Mouse (Mus musculus) stomach, embryonic 16.5 days (tissue): ENCODE measurements around the gene Gm20219. TPM values are rescaled to one million over a fixed set of nuclear protein-coding genes. Genes with fewer than 3 reads are reported as not detected.
A peak's percentile ranks its signal among the peaks of the same experiment; 100 is the strongest.

Experiments
- ATAC-seq: fragments of 200-750 bp; cut with Nextera tagmentation; 2 replicates; pipeline ENCODE4 v1.8.0; 2017; ENCODE audit warnings: moderate number of reproducible peaks, moderate TSS enrichment; ENCODE audit not compliant: insufficient read depth, low FRiP score
- H3K27ac ChIP-seq: fragments of 300-500 bp; sonication (generic); 2 replicates; pipeline ENCODE4 v1.5.1; 2014; ENCODE audit warnings: low read length
- H3K27me3 ChIP-seq: fragments of 300-500 bp; sonication (generic); 2 replicates; pipeline ENCODE4 v1.6.1; 2014; ENCODE audit warnings: low read length, control low read depth, mixed read lengths; ENCODE audit not compliant: control insufficient read depth, insufficient read depth
- H3K36me3 ChIP-seq: fragments of 300-500 bp; sonication (generic); 2 replicates; pipeline ENCODE4 v1.6.1; 2014; ENCODE audit warnings: low read length; ENCODE audit not compliant: control insufficient read depth, insufficient read depth
- H3K4me1 ChIP-seq: fragments of 300-500 bp; sonication (generic); 2 replicates; pipeline ENCODE4 v1.6.1; 2014; ENCODE audit warnings: low read length, control low read depth, mixed read lengths; ENCODE audit not compliant: control insufficient read depth, insufficient read depth
- H3K4me2 ChIP-seq: fragments of 300-500 bp; sonication (generic); 2 replicates; pipeline ENCODE4 v1.6.1; 2014; ENCODE audit warnings: low read depth, low read length, mixed read lengths
- H3K4me3 ChIP-seq: fragments of 300-500 bp; sonication (generic); replicated peaks from 2 replicates; pipeline ENCODE4 v1.5.1; 2014; ENCODE audit warnings: mild to moderate bottlenecking, low read length
- H3K9ac ChIP-seq: fragments of 300-500 bp; sonication (generic); 2 replicates; pipeline ENCODE4 v1.6.1; 2014; ENCODE audit warnings: low read length
- H3K9me3 ChIP-seq: fragments of 300-500 bp; sonication (generic); replicated peaks from 2 replicates; pipeline ENCODE4 v1.6.1; 2016; ENCODE audit warnings: low read length, control low read depth; ENCODE audit not compliant: control insufficient read depth
- WGBS: fragments of 180-500 bp; shearing (Covaris S2); extraction: QIAGEN DNeasy Blood & Tissue Kit; methylation state at CpG from one replicate; pipeline ENCODE4 v1.1.7; 2014; 5-methylcytosine and 5-hydroxymethylcytosine counted together
- polyA plus RNA-seq: library from polyadenylated mRNA; unstranded; fragments of >200 nt; fragmentation: Nextera tagmentation; extraction: Ambion mirVana; gene quantifications from 2 replicates; pipeline ENCODE4 v1.2.1, GENCODE M21; 2015

Gm20219 gene
- polyA plus RNA-seq, 1 experiment from 2014 or later = 17.5 TPM

DNA sequence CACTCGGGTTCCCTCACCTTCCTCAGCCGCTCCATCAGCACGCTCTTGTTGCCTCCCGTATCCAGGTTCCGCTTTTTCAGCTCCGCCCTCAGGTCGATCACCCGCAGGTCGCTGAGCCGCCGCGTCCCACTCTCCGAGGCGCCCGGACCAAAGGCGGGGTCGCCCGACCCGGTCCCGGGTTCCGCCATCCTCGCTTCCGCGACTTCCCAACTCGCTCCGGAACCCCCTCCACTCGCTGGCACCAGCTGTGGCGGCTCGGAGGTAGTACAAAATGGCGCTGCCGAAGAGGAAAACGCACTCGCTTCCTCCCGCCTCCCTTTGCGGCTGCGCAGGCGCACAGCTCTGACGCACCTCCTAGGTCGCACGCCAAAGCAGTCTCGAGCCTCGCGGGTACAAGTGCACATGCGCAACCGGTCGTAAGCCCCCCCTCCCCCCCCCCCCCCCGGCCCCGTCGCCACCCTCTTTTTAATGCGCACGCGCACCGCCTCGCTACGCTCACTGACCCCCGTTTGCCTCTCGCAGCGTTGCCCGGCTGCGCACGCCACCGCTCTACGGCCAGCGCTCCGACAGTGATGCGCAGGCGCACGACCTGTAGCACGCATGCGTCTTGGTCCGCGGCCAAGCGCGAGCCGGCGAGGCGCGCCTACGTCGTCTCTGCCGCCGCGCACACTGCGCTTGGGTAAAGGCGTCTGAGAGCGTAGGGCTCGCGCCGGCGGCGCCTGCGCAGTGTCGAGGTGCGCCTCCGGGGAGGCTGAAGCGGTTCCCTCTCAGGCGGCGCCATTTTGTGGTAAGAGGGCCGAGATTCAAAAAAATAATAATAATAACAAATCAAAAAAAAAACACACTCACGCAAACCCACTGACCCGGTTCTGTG, 30.3 kb upstream of the Gm20219 start, which contains the start of the genes Safb2 and Safb:
Gene Safb2 (minus strand): TSS at position 329 of the 874 bp plus-strand sequence.
Gene Safb (plus strand): TSS at position 569 of the 874 bp plus-strand sequence.
- peak within 1 kb of the TSS; percentile 95 for H3K4me2 ChIP-seq
- no peaks in the 10 kb centered on the region for H3K27me3 ChIP-seq
- peak within 1 kb of the TSS; percentile 94 for H3K4me3 ChIP-seq
- peak; percentile 96 for ATAC-seq
- peak within 1 kb of the TSS; percentile 93 for H3K9ac ChIP-seq
- peaks cover 43% of the 10 kb centered on the region for H3K4me1 ChIP-seq
- under 1% methylated on average over 93 of the region's 101 CpGs for WGBS
- no peaks in the 10 kb centered on the region for H3K9me3 ChIP-seq
- peak within 1 kb of the TSS; percentile 96 for H3K27ac ChIP-seq
- peaks cover 25% of the 10 kb centered on the region for H3K36me3 ChIP-seq

DNA sequence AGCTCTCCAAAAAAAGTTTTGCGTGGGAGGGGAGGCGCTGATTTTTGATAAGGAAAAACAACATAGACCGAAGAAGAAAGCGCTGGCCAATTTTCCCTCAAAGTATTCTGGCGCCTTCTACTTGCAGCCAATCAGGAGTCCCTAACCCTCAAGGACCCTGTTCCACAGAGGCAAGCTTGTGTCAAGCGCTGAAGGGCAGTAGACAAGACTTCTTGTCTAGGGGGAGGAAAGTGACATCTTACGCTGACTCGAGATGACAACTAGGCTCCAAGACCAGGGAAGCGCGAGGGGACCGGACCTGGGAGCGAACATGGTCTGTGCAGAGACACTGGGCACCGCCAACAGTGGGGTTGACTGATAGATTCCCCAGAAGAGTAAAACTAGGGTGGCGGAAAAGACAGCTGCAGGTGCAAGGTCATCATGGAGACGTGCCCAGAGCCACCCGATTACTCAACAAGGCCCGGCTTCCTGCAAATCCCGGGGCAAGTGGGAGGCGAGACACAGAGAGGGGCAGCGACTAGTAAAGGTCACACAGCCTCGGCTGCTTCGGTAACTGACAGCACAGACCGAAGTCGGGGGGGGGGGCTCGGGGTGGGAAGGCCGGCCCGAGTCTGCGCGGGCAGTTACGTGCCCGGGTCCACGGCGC, 29.5 kb upstream of the Gm20219 start:
- 2% methylated on average over 33 of the region's 33 CpGs for WGBS

DNA sequence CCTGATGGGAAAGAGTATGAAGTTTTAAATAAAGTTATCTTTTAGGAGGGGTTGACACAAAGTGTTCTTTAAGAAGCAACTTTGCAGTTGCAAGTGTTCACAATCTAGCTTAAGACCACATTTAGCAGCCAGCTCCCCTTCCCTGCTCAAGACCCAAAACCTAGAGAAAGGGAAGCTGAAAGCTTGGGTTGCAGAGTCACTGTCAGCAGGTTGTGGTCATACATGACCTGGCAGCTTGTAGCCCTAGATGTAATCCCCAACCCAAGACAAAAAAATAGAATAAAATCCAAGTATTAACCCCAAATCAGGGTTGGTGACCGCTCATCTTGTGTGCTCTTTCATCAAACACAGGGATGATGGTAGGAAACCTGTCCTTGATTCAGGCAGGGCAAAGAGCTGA, 28.9 kb upstream of the Gm20219 start:
- Histone ChIP-seq H3K4me2 (peak overlapping the region; percentile 68), H3K9ac (peak overlapping the region; percentile 89), H3K36me3 (peaks cover 29% of the 10 kb centered on the region), H3K27me3 (no peaks in the 10 kb centered on the region), H3K27ac (no peak overlapping the region), H3K4me1 (peaks cover 43% of the 10 kb centered on the region), H3K4me3 (peak overlapping the region; percentile 84), H3K9me3 (no peaks in the 10 kb centered on the region)
- no peak for ATAC-seq
- WGBS = 71% methylated on average over 1 of the region's 1 CpGs

More for the DNA sequence above, 29.5 kb upstream of the Gm20219 start:
- H3K9me3 ChIP-seq = no peaks in the 10 kb centered on the region
- H3K27ac ChIP-seq = peak overlapping the region; percentile 95
- H3K4me2 ChIP-seq = peak overlapping the region; percentile 68
- no peaks in the 10 kb centered on the region for H3K27me3 ChIP-seq
- ATAC-seq = no peak
- peaks cover 22% of the 10 kb centered on the region for H3K36me3 ChIP-seq
- H3K4me1 ChIP-seq = peaks cover 43% of the 10 kb centered on the region
- peak overlapping the region; percentile 84 for H3K4me3 ChIP-seq
- peak overlapping the region; percentile 89 for H3K9ac ChIP-seq

DNA sequence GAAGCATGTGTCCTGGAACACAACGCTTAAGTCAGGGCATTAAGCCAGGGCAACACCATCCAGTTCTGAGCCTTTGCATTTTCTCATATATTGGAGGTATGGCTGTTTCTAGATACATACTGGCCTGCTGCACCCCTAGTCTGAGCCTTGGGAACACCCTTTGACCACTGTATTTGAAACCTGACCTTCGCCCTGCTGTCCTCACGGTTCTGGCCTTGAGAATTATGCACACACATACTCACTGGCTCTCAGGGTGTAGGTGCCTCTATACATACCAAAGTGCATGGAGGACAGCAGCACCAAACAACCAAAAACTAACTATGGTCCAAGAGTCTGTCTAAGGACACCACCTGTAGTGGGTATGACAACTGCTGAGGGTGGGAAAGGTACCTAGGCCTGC, 18.8 kb upstream of the Gm20219 start:
- H3K4me1 ChIP-seq = no peaks in the 10 kb centered on the region
- no peaks in the 10 kb centered on the region for H3K9me3 ChIP-seq
- 0 out of 2 replicates have a peak overlapping the region, but pooled peaks have one; percentile 33 for H3K27ac ChIP-seq
- H3K4me3 ChIP-seq = no peak overlapping the region
- WGBS = 86% methylated on average over 3 of the region's 3 CpGs
- H3K27me3 ChIP-seq = no peaks in the 10 kb centered on the region
- no peak for ATAC-seq
- no peak overlapping the region for H3K4me2 ChIP-seq
- H3K9ac ChIP-seq = no peak overlapping the region
- peaks cover 43% of the 10 kb centered on the region for H3K36me3 ChIP-seq

GRCm38 (mm10) chr17:56572154-56572553, 18.0 kb upstream of the Gm20219 start:
- ATAC-seq = peak; percentile 51; the same call in 1 of the 2 replicates

GRCm38 (mm10) chr17:56570287-56570686, 16.1 kb upstream of the Gm20219 start:
- Histone ChIP-seq H3K9ac (no peak overlapping the region), H3K4me2 (no peak overlapping the region), H3K4me1 (no peaks in the 10 kb centered on the region), H3K4me3 (no peak overlapping the region), H3K27ac (no peak overlapping the region), H3K36me3 (peaks cover 46% of the 10 kb centered on the region), H3K9me3 (no peaks in the 10 kb centered on the region), H3K27me3 (no peaks in the 10 kb centered on the region)
- WGBS = 89% methylated on average over 4 of the region's 4 CpGs
- no peak for ATAC-seq

More at GRCm38 (mm10) chr17:56572154-56572553, 18.0 kb upstream of the Gm20219 start:
- no peak overlapping the region for H3K4me2 ChIP-seq
- H3K4me1 ChIP-seq = no peaks in the 10 kb centered on the region
- no peak overlapping the region for H3K4me3 ChIP-seq
- no peaks in the 10 kb centered on the region for H3K9me3 ChIP-seq
- 49% methylated on average over 1 of the region's 1 CpGs for WGBS
- no peak overlapping the region for H3K9ac ChIP-seq
- H3K27me3 ChIP-seq = no peaks in the 10 kb centered on the region
- peaks cover 47% of the 10 kb centered on the region for H3K36me3 ChIP-seq
- 0 out of 2 replicates have a peak overlapping the region, but pooled peaks have one; percentile 33 for H3K27ac ChIP-seq

DNA sequence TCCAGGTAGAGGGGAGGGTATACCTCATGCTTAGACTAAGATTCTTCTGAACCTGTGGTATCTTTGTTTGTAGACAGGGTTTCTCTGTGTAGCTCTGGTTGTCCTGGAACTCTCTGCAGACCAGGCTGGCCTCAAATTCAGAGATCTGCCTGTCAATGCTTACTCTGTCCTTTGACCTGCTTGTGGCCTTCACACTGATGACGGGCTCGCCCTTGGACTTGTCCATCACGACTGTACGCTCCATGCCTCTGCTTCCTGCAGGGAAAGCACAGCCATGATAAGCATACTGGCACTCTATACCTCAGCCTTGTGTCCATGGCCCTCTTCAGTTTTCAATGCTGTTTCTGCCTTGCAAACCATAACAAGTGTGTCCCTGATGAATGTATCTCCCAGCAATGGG, 13.2 kb upstream of the Gm20219 start:
- WGBS = 95% methylated on average over 4 of the region's 4 CpGs
- Histone ChIP-seq H3K27ac (no peak overlapping the region), H3K9me3 (no peaks in the 10 kb centered on the region), H3K4me2 (no peak overlapping the region), H3K4me1 (no peaks in the 10 kb centered on the region), H3K36me3 (peaks cover 55% of the 10 kb centered on the region), H3K9ac (no peak overlapping the region), H3K4me3 (no peak overlapping the region), H3K27me3 (no peaks in the 10 kb centered on the region)
- ATAC-seq = no peak

DNA sequence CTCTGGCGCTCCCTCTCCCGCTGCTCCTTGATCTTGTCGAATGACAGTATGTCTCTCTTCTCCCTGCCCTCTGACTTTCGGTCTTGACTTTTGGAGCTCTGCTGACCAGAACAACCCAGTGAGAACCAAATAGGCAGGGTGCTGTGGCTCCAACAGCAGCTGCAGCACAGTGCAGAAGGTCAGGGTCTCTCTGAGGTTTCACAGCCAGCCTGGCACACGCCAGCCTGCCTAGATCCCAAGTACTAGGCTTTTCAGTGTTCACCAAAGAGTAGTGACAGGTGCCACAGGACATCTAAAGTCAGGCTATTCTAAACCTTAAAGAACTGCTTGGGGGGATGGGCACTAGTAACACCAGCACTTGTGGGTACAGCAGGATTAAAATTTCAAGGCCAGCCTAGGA, 12.7 kb upstream of the Gm20219 start:
- ATAC-seq = no peak
- Histone ChIP-seq H3K36me3 (peaks cover 57% of the 10 kb centered on the region), H3K4me3 (no peak overlapping the region), H3K9ac (no peak overlapping the region), H3K27me3 (no peaks in the 10 kb centered on the region), H3K9me3 (no peaks in the 10 kb centered on the region), H3K4me1 (no peaks in the 10 kb centered on the region), H3K27ac (no peak overlapping the region), H3K4me2 (no peak overlapping the region)
- 90% methylated on average over 5 of the region's 5 CpGs for WGBS

GRCm38 (mm10) chr17:56566293-56566692, 12.1 kb upstream of the Gm20219 start:
- Histone ChIP-seq H3K27me3 (no peaks in the 10 kb centered on the region), H3K4me3 (no peak overlapping the region), H3K9ac (no peak overlapping the region), H3K36me3 (peaks cover 60% of the 10 kb centered on the region), H3K9me3 (no peaks in the 10 kb centered on the region), H3K4me2 (no peak overlapping the region), H3K27ac (no peak overlapping the region), H3K4me1 (no peaks in the 10 kb centered on the region)
- WGBS = 90% methylated on average over 29 of the region's 29 CpGs
- no peak for ATAC-seq
